Mouse (Mus musculus) kidney, adult 2 months (tissue): Measurements from ENCODE around the gene Adgrd1.

Experiments
- CTCF ChIP-seq: fragments of 200-500 bp; conservative IDR thresholded peaks from 2 replicates; pipeline ENCODE4 v1.5.1; 2011; ENCODE audit warnings: low read depth, mild to moderate bottlenecking, control low read depth, low read length, moderate library complexity, mixed read lengths; ENCODE audit not compliant: insufficient read depth, insufficient read length
- POLR2A ChIP-seq: fragments of 200-500 bp; IDR thresholded peaks from one replicate; pipeline ENCODE4 v1.6.1; 2011; ENCODE audit warnings: low read depth, low read length, control low read depth

DNA sequence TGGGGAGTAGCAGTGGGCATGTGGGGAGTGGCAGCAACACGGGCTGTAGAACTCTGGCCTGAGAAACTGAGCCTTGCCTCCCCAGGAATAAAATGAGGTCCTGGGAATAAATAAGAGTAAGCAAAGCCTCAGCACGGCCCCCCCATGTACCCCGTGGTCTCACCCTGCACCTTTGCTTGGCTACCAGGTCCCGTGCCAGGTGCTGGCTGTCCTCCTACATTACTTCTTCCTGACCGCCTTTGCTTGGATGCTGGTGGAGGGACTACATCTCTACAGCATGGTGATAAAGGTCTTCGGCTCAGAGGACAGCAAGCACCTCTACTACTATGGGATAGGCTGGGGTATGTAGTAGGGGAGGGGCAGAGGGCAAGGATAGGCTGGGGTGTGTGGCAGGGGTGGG is 82.8 kb downstream of the Adgrd1 start:
- TF ChIP-seq POLR2A (no peak), CTCF (no peak)
